Mouse (Mus musculus) gastrocnemius, postnatal 25 days (tissue): ENCODE results near the gene Psmd2. TPM values are rescaled to one million over a fixed set of nuclear protein-coding genes. Genes with fewer than 3 reads are reported as not detected.

Experiments used
- DNase-seq: peaks from one replicate; pipeline ENCODE4 v3.0.0; 2022
- long read RNA-seq, 2 experiments: library from polyadenylated mRNA; stranded (forward); transcript quantifications; one replicate each; pipeline ENCODE4 v2.0.0; 2021
- total RNA-seq, 2 experiments: library from RNA; stranded (reverse); gene quantifications; 1 replicate in 1 of 2; 2 replicates in 1 of 2; pipeline ENCODE4 v1.2.3; 2021

The Psmd2 gene
- 100 to 1,000 TPM; 177 to 187 TPM for total RNA-seq
- long read RNA-seq, experiment 1, transcript Psmd2-201 (21 exons, 2,961 nt), result major isoform, 117 of 198 reads
- long read RNA-seq, experiment 1, partial matches to known transcripts, result 70 of 198 reads
- long read RNA-seq, experiment 1, other reads (novel, unspliced or antisense), result 11 of 198 reads
- long read RNA-seq, experiment 2, transcript Psmd2-201 (21 exons, 2,961 nt), result major isoform, 262 of 330 reads
- long read RNA-seq, experiment 2, partial matches to known transcripts, result 62 of 330 reads
- long read RNA-seq, experiment 2, other reads (novel, unspliced or antisense), result 6 of 330 reads

- DNase-seq, result peak; percentile 94
Observed at GRCm38 (mm10) chr16:20651076-20651946, at the start of gene Psmd2. TSS of gene Psmd2 (plus strand) at chr16:20651652.

- DNase-seq, result no peak
Observed at GRCm38 (mm10) chr16:20604705-20605104, 46.7 kb upstream of the Psmd2 start.

GRCm38 (mm10) chr16:20610501-20611356 lies 40.7 kb upstream of the Psmd2 start:
- DNase-seq, result peak; percentile 64

- peak; percentile 88 for DNase-seq
Observed at GRCm38 (mm10) chr16:20611357-20612227, 39.9 kb upstream of the Psmd2 start, which contains the start of the genes Eef1akmt4, Gm49333 and Alg3. TSS of gene Eef1akmt4 (plus strand) at chr16:20611593. TSS of gene Gm49333 (plus strand) at chr16:20611610. TSS of gene Alg3 (minus strand) at chr16:20611735.

GRCm38 (mm10) chr16:20619541-20620398 lies 31.7 kb upstream of the Psmd2 start:
- DNase-seq, result no peak

- no peak for DNase-seq
Observed at GRCm38 (mm10) chr16:20620399-20620735, 31.1 kb upstream of the Psmd2 start.

- DNase-seq, result no peak
Observed at GRCm38 (mm10) chr16:20620751-20621190, 30.7 kb upstream of the Psmd2 start.

- peak; percentile 66 for DNase-seq
Observed at GRCm38 (mm10) chr16:20621191-20621990, 30.1 kb upstream of the Psmd2 start, which contains the start of gene Camk2n2. TSS of gene Camk2n2 (minus strand) at chr16:20621287.

- DNase-seq, result peak; percentile 27
Observed at GRCm38 (mm10) chr16:20621991-20622685, 29.3 kb upstream of the Psmd2 start.

- DNase-seq, result no peak
Observed at GRCm38 (mm10) chr16:20623211-20623610, 28.2 kb upstream of the Psmd2 start.

- no peak for DNase-seq
Observed at GRCm38 (mm10) chr16:20628871-20629391, 22.5 kb upstream of the Psmd2 start.

- DNase-seq, result no peak
Observed at GRCm38 (mm10) chr16:20629731-20630634, 21.5 kb upstream of the Psmd2 start, which contains the start of gene Ece2. TSS of gene Ece2 (plus strand) at chr16:20629828.

GRCm38 (mm10) chr16:20637410-20637809 lies 14.0 kb upstream of the Psmd2 start:
- no peak for DNase-seq

- DNase-seq, result no peak
Observed at GRCm38 (mm10) chr16:20638367-20638766, 13.1 kb upstream of the Psmd2 start.

- peak; percentile 40 for DNase-seq
Observed at GRCm38 (mm10) chr16:20642161-20642560, 9.3 kb upstream of the Psmd2 start.

- DNase-seq, result no peak
Observed at GRCm38 (mm10) chr16:20643911-20644310, 7.5 kb upstream of the Psmd2 start.

GRCm38 (mm10) chr16:20651947-20652310 lies 477 bp downstream of the Psmd2 start:
- no peak for DNase-seq
